Mouse (Mus musculus) stomach, embryonic 15.5 days (tissue): ENCODE measurements around the gene Tef. TPM values are rescaled to one million over a fixed set of nuclear protein-coding genes. Genes with fewer than 3 reads are reported as not detected.

ENCODE experiments used
- ATAC-seq: fragments of 200-750 bp; cut with Nextera tagmentation; 2 replicates; pipeline ENCODE4 v1.8.0; 2017; ENCODE audit warnings: low read depth, moderate number of reproducible peaks, moderate TSS enrichment; ENCODE audit not compliant: insufficient read depth, low FRiP score
- H3K27ac ChIP-seq: fragments of 300-500 bp; sonication (generic); 2 replicates; pipeline ENCODE4 v1.5.1; 2015; ENCODE audit warnings: mild to moderate bottlenecking, inconsistent platforms
- H3K27me3 ChIP-seq: fragments of 300-500 bp; sonication (generic); replicated peaks from 2 replicates; pipeline ENCODE4 v1.6.1; 2015; ENCODE audit warnings: inconsistent platforms
- H3K36me3 ChIP-seq: fragments of 300-500 bp; sonication (generic); 2 replicates; pipeline ENCODE4 v1.6.1; 2015; ENCODE audit warnings: inconsistent platforms
- H3K4me1 ChIP-seq: fragments of 300-500 bp; sonication (generic); 2 replicates; pipeline ENCODE4 v1.6.1; 2015; ENCODE audit warnings: inconsistent platforms
- H3K4me2 ChIP-seq: fragments of 300-500 bp; sonication (generic); 2 replicates; pipeline ENCODE4 v1.6.1; 2015; ENCODE audit warnings: mild to moderate bottlenecking, inconsistent platforms
- H3K4me3 ChIP-seq: fragments of 300-500 bp; sonication (generic); replicated peaks from 2 replicates; pipeline ENCODE4 v1.5.1; 2015; ENCODE audit warnings: inconsistent platforms
- H3K9ac ChIP-seq: fragments of 300-500 bp; sonication (generic); 2 replicates; pipeline ENCODE4 v1.6.1; 2015; ENCODE audit warnings: inconsistent platforms
- H3K9me3 ChIP-seq: fragments of 300-500 bp; sonication (generic); 2 replicates; pipeline ENCODE4 v1.6.1; 2016; ENCODE audit warnings: inconsistent platforms
- WGBS: fragments of 180-500 bp; shearing (Covaris S2); methylation state at CpG from one replicate; pipeline ENCODE4 v1.1.7; 2015; 5-methylcytosine and 5-hydroxymethylcytosine counted together
- polyA plus RNA-seq: library from polyadenylated mRNA; unstranded; fragments of >200 nt; fragmentation: Nextera tagmentation; extraction: Ambion mirVana; gene quantifications from 2 replicates; pipeline ENCODE4 v1.2.1, GENCODE M21; 2015

The Tef gene
- polyA plus RNA-seq, 1 experiment from 2014 or later = 24.1 TPM

DNA sequence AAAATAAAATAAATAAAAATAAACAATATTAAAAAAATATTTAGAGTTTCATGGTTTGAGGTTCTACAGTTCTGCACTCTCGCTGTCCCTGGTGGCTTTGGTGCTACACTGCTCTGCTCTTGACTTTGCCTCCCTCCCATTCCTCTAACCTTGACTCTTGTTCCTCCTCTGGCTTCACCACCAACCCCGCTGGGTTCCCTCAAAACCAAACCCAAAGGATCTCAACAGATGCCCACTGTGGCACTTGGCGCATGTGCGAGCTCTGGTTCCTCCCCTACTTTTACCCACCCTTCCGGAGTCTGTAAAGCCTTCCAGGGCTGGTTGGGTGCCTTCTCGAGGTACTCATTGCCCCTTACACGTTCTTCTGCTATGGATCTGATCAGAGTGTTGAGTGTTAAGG, 40.1 kb downstream of the Tef start:
- Histone ChIP-seq H3K9ac (no peak overlapping the region), H3K36me3 (0 out of 2 replicates have a peak, but pooled peaks cover 2% of the 10 kb centered on the region), H3K4me1 (no peaks in the 10 kb centered on the region), H3K9me3 (no peaks in the 10 kb centered on the region), H3K4me3 (no peak overlapping the region), H3K27me3 (no peaks in the 10 kb centered on the region), H3K4me2 (no peak overlapping the region), H3K27ac (no peak overlapping the region)
- ATAC-seq = no peak
- 85% methylated on average over 7 of the region's 7 CpGs for WGBS

DNA sequence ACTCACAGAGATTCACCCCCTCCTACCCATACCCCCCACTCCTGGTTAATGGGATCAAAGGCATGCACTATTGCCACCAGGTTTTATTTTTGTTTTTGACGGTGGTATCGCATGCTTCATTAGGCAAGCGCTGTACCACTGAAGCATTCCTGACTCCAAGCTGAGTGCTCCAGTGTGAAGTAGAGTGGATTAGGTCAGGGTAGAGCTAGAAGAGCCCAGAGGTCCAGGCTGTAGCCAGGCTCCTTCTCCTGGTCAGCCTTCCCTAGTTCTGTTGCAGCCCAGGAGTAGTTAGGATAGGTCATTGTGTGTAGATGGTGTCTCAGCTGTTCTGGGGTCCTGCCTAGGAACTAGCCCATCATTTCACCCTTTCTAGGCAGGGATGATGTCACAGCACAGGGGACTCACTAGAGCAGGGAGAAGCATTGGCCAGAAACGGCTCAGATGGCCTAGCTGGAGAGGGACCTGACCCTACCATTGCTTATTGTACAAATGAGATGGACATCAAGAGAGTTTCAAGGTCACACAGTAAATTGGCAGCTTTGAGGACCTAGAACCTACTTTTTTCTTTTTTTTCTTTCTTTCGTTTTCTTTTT, 42.9 kb downstream of the Tef start:
- WGBS = 77% methylated on average over 5 of the region's 5 CpGs
- Histone ChIP-seq H3K4me2 (no peak overlapping the region), H3K36me3 (peaks cover 17% of the 10 kb centered on the region), H3K4me3 (no peak overlapping the region), H3K9me3 (no peaks in the 10 kb centered on the region), H3K4me1 (no peaks in the 10 kb centered on the region), H3K27ac (no peak overlapping the region), H3K9ac (no peak overlapping the region), H3K27me3 (no peaks in the 10 kb centered on the region)
- no peak for ATAC-seq

DNA sequence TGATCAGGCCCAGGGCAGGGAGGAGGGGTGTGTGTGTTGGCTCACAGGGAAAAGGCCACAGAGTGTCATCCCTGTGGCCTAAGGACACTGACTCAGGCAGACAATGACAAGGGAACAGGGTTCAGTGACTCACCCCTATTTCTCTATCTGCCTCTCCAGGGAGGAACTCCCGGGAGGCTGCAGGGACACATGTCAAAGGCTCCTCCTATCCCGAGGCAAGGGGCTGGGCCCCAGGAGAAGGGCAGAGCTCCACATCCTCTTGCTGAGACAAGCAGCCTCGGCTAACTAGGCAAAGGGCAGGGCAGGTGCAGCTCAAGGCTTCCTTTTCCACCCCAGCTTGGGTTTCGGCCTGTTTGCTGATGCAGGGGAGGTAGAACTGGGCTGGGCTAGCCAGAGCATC, 43.5 kb downstream of the Tef start:
- Histone ChIP-seq H3K27me3 (no peaks in the 10 kb centered on the region), H3K4me3 (no peak overlapping the region), H3K36me3 (peaks cover 22% of the 10 kb centered on the region), H3K27ac (peak overlapping the region; percentile 31; the same call in 1 of the 2 replicates), H3K4me1 (no peaks in the 10 kb centered on the region), H3K9me3 (no peaks in the 10 kb centered on the region), H3K4me2 (no peak overlapping the region), H3K9ac (no peak overlapping the region)
- 0 out of 2 replicates have a peak, but pooled peaks have one; percentile 28 for ATAC-seq
- 20% methylated on average over 4 of the region's 4 CpGs for WGBS

DNA sequence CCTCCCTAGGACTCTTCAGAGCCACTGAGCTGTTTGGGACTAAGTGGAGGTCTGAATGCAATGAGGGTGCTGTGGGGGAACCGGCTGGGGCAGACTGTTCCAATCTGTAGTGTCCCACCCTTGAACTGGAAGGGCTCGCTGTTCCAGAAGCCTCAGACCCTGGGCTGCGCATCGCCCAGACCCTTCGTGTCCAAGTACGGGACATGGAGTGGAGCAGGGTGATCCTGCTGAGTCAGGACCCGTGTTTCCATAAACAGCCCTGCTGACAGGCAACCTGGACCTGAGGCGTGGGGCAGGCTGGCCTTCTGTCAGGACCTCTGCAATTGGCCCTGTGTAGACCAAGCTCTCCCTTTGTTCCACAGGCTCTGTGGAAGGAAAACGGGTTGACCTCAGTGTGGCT, 44.5 kb downstream of the Tef start:
- 79% methylated on average over 9 of the region's 9 CpGs for WGBS
- H3K27ac ChIP-seq = no peak overlapping the region
- no peak overlapping the region for H3K4me3 ChIP-seq
- H3K9ac ChIP-seq = no peak overlapping the region
- no peaks in the 10 kb centered on the region for H3K4me1 ChIP-seq
- H3K27me3 ChIP-seq = no peaks in the 10 kb centered on the region
- no peak for ATAC-seq
- H3K4me2 ChIP-seq = no peak overlapping the region
- peaks cover 31% of the 10 kb centered on the region for H3K36me3 ChIP-seq
- no peaks in the 10 kb centered on the region for H3K9me3 ChIP-seq

DNA sequence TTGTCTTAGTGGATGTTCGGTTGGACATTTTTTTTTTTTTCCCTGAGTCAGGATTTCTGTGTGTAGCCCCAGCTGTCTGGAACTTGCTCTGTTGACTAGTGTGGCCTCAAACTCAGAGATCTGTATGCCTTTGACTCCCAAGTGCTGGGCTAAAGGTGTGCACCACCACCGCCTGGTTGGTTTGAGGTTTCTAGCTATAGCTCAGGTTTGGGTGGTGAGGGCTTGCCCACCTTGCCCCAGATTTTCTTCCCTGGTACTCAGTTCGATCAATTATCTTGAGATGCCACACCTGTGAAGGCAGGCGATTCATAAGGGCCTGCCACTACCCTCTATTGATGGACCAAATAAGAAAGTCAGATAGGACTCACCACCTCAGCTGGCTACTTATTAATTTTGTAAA, 44.9 kb downstream of the Tef start:
- Histone ChIP-seq H3K4me3 (no peak overlapping the region), H3K4me2 (no peak overlapping the region), H3K9me3 (no peaks in the 10 kb centered on the region), H3K4me1 (no peaks in the 10 kb centered on the region), H3K36me3 (peaks cover 35% of the 10 kb centered on the region), H3K27ac (no peak overlapping the region), H3K27me3 (no peaks in the 10 kb centered on the region), H3K9ac (no peak overlapping the region)
- 86% methylated on average over 4 of the region's 4 CpGs for WGBS
- ATAC-seq = no peak

DNA sequence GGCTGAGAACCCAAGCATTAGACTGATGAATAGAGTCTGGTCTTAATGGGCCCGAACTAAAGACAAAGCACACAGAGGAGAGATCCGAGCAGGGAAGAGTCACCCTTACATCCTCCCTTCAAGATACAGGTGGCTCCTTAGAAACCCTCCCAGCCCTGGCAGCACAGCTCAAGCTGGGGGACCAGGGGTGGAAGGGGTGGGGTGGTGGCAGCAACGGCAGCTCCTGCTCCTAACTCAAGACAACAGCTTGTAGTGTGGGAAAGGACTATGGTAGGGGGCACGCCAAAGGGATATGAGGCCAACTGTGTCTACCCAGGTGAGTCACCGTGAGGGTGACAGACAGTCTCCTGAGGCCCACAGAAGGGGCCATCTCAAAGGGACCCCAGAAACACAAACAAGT, 45.6 kb downstream of the Tef start:
- H3K36me3 ChIP-seq = peaks cover 35% of the 10 kb centered on the region
- H3K27ac ChIP-seq = no peak overlapping the region
- no peaks in the 10 kb centered on the region for H3K27me3 ChIP-seq
- H3K4me3 ChIP-seq = no peak overlapping the region
- WGBS = 79% methylated on average over 5 of the region's 5 CpGs
- ATAC-seq = no peak
- no peak overlapping the region for H3K4me2 ChIP-seq
- no peaks in the 10 kb centered on the region for H3K4me1 ChIP-seq
- no peaks in the 10 kb centered on the region for H3K9me3 ChIP-seq
- no peak overlapping the region for H3K9ac ChIP-seq

DNA sequence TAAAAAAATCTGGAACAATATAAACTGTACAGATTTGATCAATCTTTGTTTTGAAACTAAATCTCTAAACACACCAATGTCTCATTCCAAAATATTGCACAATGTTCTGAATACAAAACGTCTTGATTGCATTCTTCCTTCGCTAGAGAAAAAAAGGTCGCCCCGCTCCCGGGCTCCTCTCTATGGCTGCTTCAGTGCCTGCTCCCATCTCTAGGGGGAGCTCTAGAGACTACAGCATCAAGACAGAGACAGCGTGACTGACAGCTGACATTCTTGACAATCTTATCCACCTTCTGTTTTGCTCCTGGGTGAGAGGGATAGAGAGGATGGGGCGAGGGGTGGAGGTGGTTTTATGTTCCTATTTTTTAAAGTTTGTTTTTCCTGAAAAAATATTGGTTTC, 46.1 kb downstream of the Tef start:
- Histone ChIP-seq H3K27me3 (no peaks in the 10 kb centered on the region), H3K9ac (no peak overlapping the region), H3K9me3 (no peaks in the 10 kb centered on the region), H3K27ac (no peak overlapping the region), H3K4me3 (no peak overlapping the region), H3K4me2 (no peak overlapping the region), H3K4me1 (no peaks in the 10 kb centered on the region), H3K36me3 (peaks cover 37% of the 10 kb centered on the region)
- ATAC-seq = no peak
- whole genome bisulfite sequencing = 38% methylated on average over 7 of the region's 7 CpGs

DNA sequence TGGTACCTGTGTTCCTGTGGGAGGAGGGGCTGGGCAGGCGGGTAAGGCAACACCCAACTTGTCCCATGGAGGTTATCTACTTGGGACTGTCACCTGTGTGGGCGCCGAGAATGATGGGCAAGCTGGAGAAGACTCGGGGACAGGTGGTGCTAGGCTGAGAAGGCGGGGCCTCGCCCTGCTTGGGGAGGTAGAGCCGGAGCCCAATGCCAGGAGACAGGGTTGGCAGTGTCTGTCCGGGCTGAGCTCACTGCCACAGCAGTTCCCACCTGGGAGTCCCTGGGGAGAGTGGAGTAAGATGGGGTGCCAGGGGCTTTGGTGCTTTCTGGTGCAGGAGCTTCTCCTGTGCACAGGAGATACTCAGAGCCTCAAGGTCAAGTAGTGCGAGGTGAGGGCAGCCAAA, 46.9 kb downstream of the Tef start:
- WGBS = 80% methylated on average over 9 of the region's 9 CpGs
- no peak overlapping the region for H3K4me2 ChIP-seq

DNA sequence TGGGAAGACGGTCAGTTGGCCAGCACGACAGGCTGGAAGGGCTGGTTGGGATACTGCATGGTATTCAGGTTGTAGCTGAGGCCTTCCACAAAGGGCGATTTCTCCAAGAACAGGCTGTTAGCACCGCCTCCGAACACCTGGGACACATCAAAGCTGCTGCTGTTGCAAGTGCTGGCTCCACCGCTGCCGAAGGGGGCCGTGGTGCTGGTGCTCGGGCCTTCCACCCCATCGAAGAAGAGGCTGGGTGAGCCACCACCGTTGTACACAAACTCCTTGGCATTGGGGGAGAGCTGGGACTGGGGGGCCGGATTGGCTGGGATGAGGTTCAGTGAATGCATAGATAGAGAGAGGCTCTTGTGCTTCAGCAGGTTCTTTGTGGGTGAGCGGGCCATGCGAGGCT, 48.5 kb downstream of the Tef start:
- Histone ChIP-seq H3K27me3 (no peaks in the 10 kb centered on the region), H3K9me3 (no peaks in the 10 kb centered on the region), H3K4me3 (no peak overlapping the region), H3K4me1 (no peaks in the 10 kb centered on the region), H3K9ac (no peak overlapping the region), H3K4me2 (no peak overlapping the region), H3K27ac (no peak overlapping the region), H3K36me3 (peaks cover 37% of the 10 kb centered on the region)
- no peak for ATAC-seq
- 73% methylated on average over 14 of the region's 14 CpGs for WGBS

More for the DNA sequence above, 46.9 kb downstream of the Tef start:
- no peak overlapping the region for H3K4me3 ChIP-seq
- H3K27ac ChIP-seq = no peak overlapping the region
- no peak overlapping the region for H3K9ac ChIP-seq
- peaks cover 37% of the 10 kb centered on the region for H3K36me3 ChIP-seq
- no peaks in the 10 kb centered on the region for H3K9me3 ChIP-seq
- H3K4me1 ChIP-seq = no peaks in the 10 kb centered on the region
- H3K27me3 ChIP-seq = no peaks in the 10 kb centered on the region
- ATAC-seq = no peak

DNA sequence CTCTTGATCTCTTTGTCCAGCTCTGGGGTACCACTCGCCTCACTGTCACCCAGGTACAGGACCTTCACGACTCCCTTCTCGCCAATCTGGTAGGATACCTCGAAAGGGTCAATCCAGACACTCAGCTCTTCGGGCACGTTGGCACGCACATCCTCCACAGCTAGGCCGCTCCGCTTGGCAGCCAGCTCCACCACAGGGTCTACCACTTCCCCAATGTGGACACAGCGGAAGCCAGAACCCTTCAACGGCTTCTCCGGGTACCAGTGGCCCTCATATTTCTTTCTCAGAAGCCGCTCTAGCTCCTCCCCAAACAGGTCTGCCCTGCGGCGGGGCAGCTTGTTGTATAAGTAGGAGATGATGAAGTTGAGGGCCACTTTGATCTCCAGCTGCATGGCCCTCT, 49.2 kb downstream of the Tef start:
- Histone ChIP-seq H3K4me2 (no peak overlapping the region), H3K9ac (no peak overlapping the region), H3K9me3 (no peaks in the 10 kb centered on the region), H3K36me3 (peaks cover 37% of the 10 kb centered on the region), H3K4me1 (no peaks in the 10 kb centered on the region; the same call in 1 of the 2 replicates), H3K27ac (no peak overlapping the region), H3K4me3 (no peak overlapping the region), H3K27me3 (no peaks in the 10 kb centered on the region)
- ATAC-seq = no peak
- 93% methylated on average over 15 of the region's 15 CpGs for WGBS

DNA sequence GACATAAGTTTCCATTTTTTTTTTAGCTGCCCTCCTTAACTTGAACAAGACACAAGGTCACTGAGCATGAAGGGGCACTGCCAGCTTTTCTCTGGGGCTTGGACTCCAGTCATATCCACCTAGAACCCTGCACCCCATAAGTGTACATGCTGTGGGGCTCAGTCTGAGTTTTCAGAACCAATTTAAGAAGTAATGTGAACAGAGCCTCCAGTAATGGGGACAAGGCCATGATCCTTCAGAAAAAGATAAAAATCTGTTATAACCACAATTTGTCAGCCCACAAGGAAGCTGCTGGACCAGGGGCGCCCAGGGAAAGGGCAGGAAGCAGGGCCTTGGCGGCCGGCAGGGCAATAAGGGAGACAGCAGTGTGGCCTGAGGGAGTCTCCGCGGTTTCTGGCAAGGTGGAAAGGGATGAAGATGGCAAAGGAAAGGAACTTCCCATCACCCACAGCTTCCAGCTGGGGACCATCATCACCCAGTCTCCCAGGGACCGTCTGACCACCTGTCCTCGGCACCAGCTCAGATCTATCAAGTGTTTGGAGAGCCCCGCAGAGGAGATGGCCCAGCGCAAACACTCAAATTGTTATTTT, 50.3 kb downstream of the Tef start:
- no peaks in the 10 kb centered on the region for H3K9me3 ChIP-seq
- WGBS = 79% methylated on average over 9 of the region's 9 CpGs
- H3K4me2 ChIP-seq = no peak overlapping the region
- H3K9ac ChIP-seq = no peak overlapping the region
- no peaks in the 10 kb centered on the region for H3K27me3 ChIP-seq
- ATAC-seq = no peak
- H3K36me3 ChIP-seq = peaks cover 33% of the 10 kb centered on the region
- H3K27ac ChIP-seq = no peak overlapping the region
- peaks cover 2% of the 10 kb centered on the region; the same call in 1 of the 2 replicates for H3K4me1 ChIP-seq
- no peak overlapping the region for H3K4me3 ChIP-seq

DNA sequence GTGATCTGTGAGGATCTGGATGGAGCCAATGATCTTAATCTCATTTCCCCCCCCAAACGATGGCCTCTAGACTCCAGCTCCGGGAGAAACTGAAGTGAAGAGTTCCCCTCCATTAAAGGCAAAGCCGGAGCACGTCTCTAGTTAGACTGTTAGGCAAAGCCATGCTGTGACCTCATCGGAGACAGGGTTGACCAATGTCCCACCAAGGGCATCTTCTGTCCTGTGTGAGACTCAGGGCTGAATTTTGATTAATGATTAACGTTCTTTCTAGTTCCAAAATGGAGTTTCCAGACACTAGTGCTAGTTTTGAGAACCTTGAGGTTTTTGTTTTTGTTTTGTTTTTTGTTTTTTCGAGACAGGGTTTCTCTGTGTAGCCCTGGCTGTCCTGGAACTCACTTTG, 50.9 kb downstream of the Tef start:
- no peak for ATAC-seq
- no peak overlapping the region for H3K27ac ChIP-seq
- no peak overlapping the region for H3K4me3 ChIP-seq
- no peaks in the 10 kb centered on the region for H3K27me3 ChIP-seq
- 81% methylated on average over 7 of the region's 7 CpGs for WGBS
- no peak overlapping the region for H3K9ac ChIP-seq
- peaks cover 27% of the 10 kb centered on the region for H3K36me3 ChIP-seq
- H3K9me3 ChIP-seq = no peaks in the 10 kb centered on the region
- peaks cover 2% of the 10 kb centered on the region; the same call in 1 of the 2 replicates for H3K4me1 ChIP-seq
- H3K4me2 ChIP-seq = no peak overlapping the region
